Mouse (Mus musculus) spleen, adult 18-20 months (tissue): ENCODE measurements around the gene Bola3.

ENCODE experiments used
- DNase-seq, 2 experiments: peaks; one replicate each; pipeline ENCODE4 v3.0.0; 2022; ENCODE audit warnings: mixed read lengths in 2 of 2

The Bola3 gene

GRCm38 (mm10) chr6:83396711-83397110 is 47.8 kb downstream of the Bola3 start:
- no peak for DNase-seq

- no peak for DNase-seq
These were observed 48.8 kb downstream of the Bola3 start for GRCm38 (mm10) chr6:83397728-83398127.

- no peak for DNase-seq
These were observed 50.8 kb downstream of the Bola3 start for GRCm38 (mm10) chr6:83399790-83400189.

GRCm38 (mm10) chr6:83403481-83403880 is 54.5 kb downstream of the Bola3 start:
- DNase-seq: no peak

GRCm38 (mm10) chr6:83404571-83404970 is 55.6 kb downstream of the Bola3 start:
- no peak for DNase-seq

- no peak for DNase-seq
These were observed 56.6 kb downstream of the Bola3 start for GRCm38 (mm10) chr6:83405511-83406064.

- no peak for DNase-seq
These were observed 59.6 kb downstream of the Bola3 start for GRCm38 (mm10) chr6:83408510-83408909.
